ENCODE assay signal across 24 mouse cellular contexts in genomic region chr13:34101908-34102307, GRCm38 (mm10). TPM values are rescaled to one million over a fixed set of nuclear protein-coding genes. Genes with fewer than 3 reads are reported as not detected.
A peak's percentile ranks its signal among the peaks of the same experiment; 100 is the strongest.
DNase-seq lines count a peak whose midpoint lies in the region; ATAC-seq lines count a peak whose summit lies in the region.
"Had no signal": no experiment of that assay in that cellular context is flagged by ENCODE, and none has a peak within 500 bp of the region (broad histone marks: within the 10 kb centered on the region; RNA-seq: fewer than 3 reads in every experiment).

No protein-coding gene starts in this region.

- no peak for ATAC-seq in heart, embryonic 12.5 days (ENCODE audit: insufficient number of reproducible peaks, low FRiP score)
- ATAC-seq in common myeloid progenitor, adult 5-6 weeks (replicated peaks; ENCODE audit: low read depth, poor library complexity, severe bottlenecking) = peak; percentile 81
- no peak for ATAC-seq in liver, embryonic 15.5 days (ENCODE audit: insufficient read depth)
- ATAC-seq in forebrain, embryonic 14.5 days = no peak
- ATAC-seq: activated CD4-positive, CD25-positive, alpha-beta regulatory T cell, adult 4 months; hindbrain, embryonic 16.5 days; Patski had no signal

- H3K36me3 ChIP-seq in heart, embryonic 12.5 days = no peaks in the 10 kb centered on the region
- H3K36me3 ChIP-seq in liver, embryonic 15.5 days (replicated peaks) = no peaks in the 10 kb centered on the region
- no peaks in the 10 kb centered on the region for H3K36me3 ChIP-seq in forebrain, embryonic 14.5 days (ENCODE audit: control insufficient read depth, insufficient read depth, low read length)
- H3K36me3 ChIP-seq: embryonic facial prominence, embryonic 15.5 days; forebrain, embryonic 10.5 days; lung, embryonic 15.5 days; midbrain, embryonic 12.5 days had no signal

- H3K27me3 ChIP-seq in heart, embryonic 12.5 days (replicated peaks) = no peaks in the 10 kb centered on the region
- H3K27me3 ChIP-seq in liver, embryonic 15.5 days = no peaks in the 10 kb centered on the region
- H3K27me3 ChIP-seq in forebrain, embryonic 14.5 days (replicated peaks; ENCODE audit: control insufficient read depth, insufficient read depth, low read length) = no peaks in the 10 kb centered on the region
- H3K27me3 ChIP-seq: embryonic facial prominence, embryonic 15.5 days; lung, embryonic 15.5 days; midbrain, embryonic 12.5 days; Patski had no signal

- no peak overlapping the region for H3K4me3 ChIP-seq in heart, embryonic 12.5 days
- no peak overlapping the region for H3K4me3 ChIP-seq in liver, embryonic 15.5 days (replicated peaks)
- no peak overlapping the region for H3K4me3 ChIP-seq in forebrain, embryonic 14.5 days (ENCODE audit: low read depth, low read length)
- H3K4me3 ChIP-seq: embryonic facial prominence, embryonic 15.5 days; forebrain, embryonic 10.5 days; layer of hippocampus, adult 2 months; left cerebral cortex, adult 2 months; lung, embryonic 15.5 days; midbrain, embryonic 12.5 days had no signal

- WGBS in heart, embryonic 12.5 days = 59% methylated on average over 9 of the region's 9 CpGs
- WGBS in liver, embryonic 15.5 days (ENCODE audit: insufficient replicate concordance) = 34% methylated on average over 9 of the region's 9 CpGs
- 72% methylated on average over 9 of the region's 9 CpGs for WGBS in forebrain, embryonic 14.5 days

- H3K9ac ChIP-seq in heart, embryonic 12.5 days = no peak overlapping the region
- no peak overlapping the region for H3K9ac ChIP-seq in liver, embryonic 15.5 days
- H3K9ac ChIP-seq in forebrain, embryonic 14.5 days (ENCODE audit: low read length) = no peak overlapping the region
- H3K9ac ChIP-seq: embryonic facial prominence, embryonic 15.5 days; lung, embryonic 15.5 days; midbrain, embryonic 12.5 days had no signal

- DNase-seq in heart, adult 18-20 months = peak; percentile 25 to 61
- peak; percentile 70 for DNase-seq in 416B (ENCODE audit: low read depth)
- DNase-seq in layer of hippocampus, adult 9-11 months = no peak
- no peak for DNase-seq in cerebellum, adult 11 months
- no peak for DNase-seq in forebrain, embryonic 14.5 days (ENCODE audit: low spot score)
- DNase-seq: adrenal gland, postnatal 36 days; cerebellum, adult 9-11 months; embryo, embryonic 11 days; gastrocnemius, postnatal 14 days; kidney, adult 11 months; thymus, adult 18-20 months had no signal

- no peak overlapping the region for H3K27ac ChIP-seq in heart, embryonic 12.5 days (ENCODE audit: poor library complexity, severe bottlenecking)
- H3K27ac ChIP-seq in liver, embryonic 15.5 days (replicated peaks) = peak overlapping the region; percentile 80; the same call in 1 of the 2 replicates
- H3K27ac ChIP-seq in forebrain, embryonic 14.5 days (ENCODE audit: low read depth, low read length) = no peak overlapping the region
- H3K27ac ChIP-seq: embryonic facial prominence, embryonic 15.5 days; forebrain, embryonic 10.5 days; kidney, postnatal 0 days; layer of hippocampus, adult 2 months; left cerebral cortex, adult 2 months; lung, embryonic 15.5 days; midbrain, embryonic 12.5 days had no signal

- no peaks in the 10 kb centered on the region for H3K9me3 ChIP-seq in heart, embryonic 12.5 days (replicated peaks)
- no peaks in the 10 kb centered on the region for H3K9me3 ChIP-seq in liver, embryonic 15.5 days (replicated peaks)
- H3K9me3 ChIP-seq in forebrain, embryonic 14.5 days (replicated peaks; ENCODE audit: control insufficient read depth, low read length) = no peaks in the 10 kb centered on the region
- H3K9me3 ChIP-seq: embryonic facial prominence, embryonic 15.5 days; forebrain, embryonic 10.5 days; lung, embryonic 15.5 days; midbrain, embryonic 12.5 days had no signal

- no peak overlapping the region for H3K4me2 ChIP-seq in heart, embryonic 12.5 days
- H3K4me2 ChIP-seq in liver, embryonic 15.5 days = peak overlapping the region; percentile 52; the same call in 1 of the 2 replicates
- no peak overlapping the region for H3K4me2 ChIP-seq in forebrain, embryonic 14.5 days (ENCODE audit: low read length)
- H3K4me2 ChIP-seq: embryonic facial prominence, embryonic 15.5 days; lung, embryonic 15.5 days; midbrain, embryonic 12.5 days had no signal

- H3K4me1 ChIP-seq in heart, embryonic 12.5 days (replicated peaks) = peaks cover 10% of the 10 kb centered on the region; the same call in 1 of the 2 replicates
- H3K4me1 ChIP-seq in liver, embryonic 15.5 days (replicated peaks) = peaks cover 22% of the 10 kb centered on the region
- H3K4me1 ChIP-seq in forebrain, embryonic 14.5 days (ENCODE audit: control insufficient read depth, insufficient read depth, low read length) = peaks cover 1% of the 10 kb centered on the region; the same call in 1 of the 2 replicates
- H3K4me1 ChIP-seq: embryonic facial prominence, embryonic 15.5 days had no signal

RNA-seq across cellular contexts. Expression of gene Tubb2a, which starts 24.1 kb away (rescaled TPM):
- total RNA-seq in heart, adult 18-20 months (2021) = 10 to 100 TPM; 51.0 to 70.1 TPM
- polyA plus RNA-seq in heart, embryonic 12.5 days (2016; fragmentation: Nextera tagmentation; extraction: Ambion mirVana) = 111 and 117 TPM in 2 replicates
- total RNA-seq in common myeloid progenitor, adult 5-6 weeks (2017) = 8.1 and 15.1 TPM in 2 replicates
- polyA plus RNA-seq in liver, embryonic 15.5 days (2015; fragmentation: Nextera tagmentation; extraction: Ambion mirVana) = 62.6 and 74.2 TPM in 2 replicates
- polyA plus RNA-seq in forebrain, embryonic 14.5 days (2014; fragmentation: Nextera tagmentation; extraction: Ambion mirVana) = 1,376 and 1,776 TPM in 2 replicates

RNA-seq across cellular contexts. Expression of gene Tubb2b, which starts 28.4 kb away (rescaled TPM):
- 1 to 10 TPM; 4.8 to 8.6 TPM for total RNA-seq in heart, adult 18-20 months (2021)
- polyA plus RNA-seq in heart, embryonic 12.5 days (2016; fragmentation: Nextera tagmentation; extraction: Ambion mirVana) = 24.2 and 28.8 TPM in 2 replicates
- total RNA-seq in common myeloid progenitor, adult 5-6 weeks (2017) = not detected in 2 replicates
- polyA plus RNA-seq in liver, embryonic 15.5 days (2015; fragmentation: Nextera tagmentation; extraction: Ambion mirVana) = 1.1 and 1.4 TPM in 2 replicates
- 670 and 797 TPM in 2 replicates for polyA plus RNA-seq in forebrain, embryonic 14.5 days (2014; fragmentation: Nextera tagmentation; extraction: Ambion mirVana)

Comparison
In these comparisons a context has a peak if more than half of its experiments do, and no peak if none do; other contexts are left out.
1. DNase-seq: peak in heart, adult 18-20 months (2 of 2) and 416B (single experiment); none in layer of hippocampus, adult 9-11 months (single experiment), cerebellum, adult 11 months (single experiment) and forebrain, embryonic 14.5 days (single experiment).
2. RNA of gene Tubb2a, which starts 24.1 kb away (polyA plus RNA-seq): 1,376 to 1,776 TPM in forebrain, embryonic 14.5 days; 111 to 117 TPM in heart, embryonic 12.5 days and 62.6 to 74.2 TPM in liver, embryonic 15.5 days; every median in the first group is over 10 times any median in the second.
3. RNA of gene Tubb2b, which starts 28.4 kb away (polyA plus RNA-seq): 670 to 797 TPM in forebrain, embryonic 14.5 days; 24.2 to 28.8 TPM in heart, embryonic 12.5 days and 1.1 to 1.4 TPM in liver, embryonic 15.5 days; every median in the first group is over 10 times any median in the second.